In the genomic region with DNA sequence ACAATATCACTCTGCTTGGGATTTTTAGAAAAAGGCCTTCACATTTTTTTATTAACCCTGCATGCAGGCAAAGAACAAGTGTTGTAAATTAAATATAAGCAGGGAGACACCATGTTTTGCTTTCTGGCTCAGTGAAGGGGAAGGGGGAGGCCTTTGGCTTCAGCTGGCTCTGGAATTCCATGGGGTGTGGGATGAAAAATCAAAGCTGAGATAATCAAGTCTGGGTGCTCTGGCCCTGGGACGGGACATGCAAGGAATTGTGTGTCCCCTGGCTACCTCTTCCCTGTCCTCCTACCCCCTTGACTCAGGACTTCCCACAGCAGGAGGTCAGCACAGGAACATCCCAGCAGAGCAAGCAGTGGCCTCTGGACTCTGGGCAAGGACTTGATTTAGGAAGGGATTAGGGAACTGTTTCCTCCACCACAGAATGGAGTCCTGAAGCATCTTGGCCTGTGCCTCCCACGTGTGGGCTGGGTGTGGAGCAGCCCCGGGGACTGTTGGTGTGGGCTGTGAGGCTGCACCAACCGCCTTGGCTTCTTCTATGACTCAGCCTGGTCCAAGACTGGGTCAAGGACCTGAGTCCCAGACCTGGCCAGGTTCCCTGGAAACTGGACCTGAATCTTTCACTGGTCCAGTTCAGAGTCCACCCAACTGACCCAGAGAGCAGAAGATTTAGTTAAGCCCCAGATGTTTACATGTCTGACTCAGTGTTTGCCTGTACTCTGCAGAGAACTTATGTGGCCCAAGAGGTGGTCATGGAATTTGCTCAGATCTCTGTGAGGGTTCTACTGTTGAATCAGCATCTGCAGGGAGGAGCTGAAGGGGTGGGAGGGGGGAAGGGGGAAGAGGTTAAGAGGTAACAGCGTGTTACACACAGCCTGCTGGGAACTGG, we compare ENCODE assay signal across 8 mouse cellular contexts.
DNase-seq lines count a peak whose midpoint lies in the region; ATAC-seq lines count a peak whose summit lies in the region.

No protein-coding gene starts in this region.

- 47% methylated on average over 5 of the region's 5 CpGs for WGBS in hindbrain, embryonic 10.5 days
- 46% methylated on average over 5 of the region's 5 CpGs for WGBS in hindbrain, embryonic 11.5 days
- WGBS in kidney, embryonic 15.5 days: 15% methylated on average over 5 of the region's 5 CpGs

- no peak for ATAC-seq in hindbrain, embryonic 11.5 days (ENCODE audit: low FRiP score)
- peak; percentile 73 for ATAC-seq in kidney, embryonic 15.5 days (replicated peaks; ENCODE audit: low FRiP score)
- no peak for ATAC-seq in megakaryocyte progenitor cell, adult 5-6 weeks (replicated peaks; ENCODE audit: poor library complexity)

- no peaks in the 10 kb centered on the region for H3K27me3 ChIP-seq in hindbrain, embryonic 10.5 days (ENCODE audit: insufficient read depth, poor library complexity, severe bottlenecking)
- H3K27me3 ChIP-seq in hindbrain, embryonic 11.5 days (ENCODE audit: control insufficient read depth, insufficient read depth, low read length): no peaks in the 10 kb centered on the region
- H3K27me3 ChIP-seq in kidney, embryonic 15.5 days: no peaks in the 10 kb centered on the region

- no peak overlapping the region for H3K4me2 ChIP-seq in hindbrain, embryonic 11.5 days (replicated peaks; ENCODE audit: low read depth, low read length)
- H3K4me2 ChIP-seq in kidney, embryonic 15.5 days: no peak overlapping the region

- H3K9me3 ChIP-seq in hindbrain, embryonic 10.5 days: peaks cover 6% of the 10 kb centered on the region; the same call in 1 of the 2 replicates
- H3K9me3 ChIP-seq in hindbrain, embryonic 11.5 days (ENCODE audit: control insufficient read depth, low read length): 0 out of 2 replicates have a peak, but pooled peaks cover 2% of the 10 kb centered on the region
- H3K9me3 ChIP-seq in kidney, embryonic 15.5 days (replicated peaks): no peaks in the 10 kb centered on the region

- no peaks in the 10 kb centered on the region for H3K36me3 ChIP-seq in hindbrain, embryonic 10.5 days
- no peaks in the 10 kb centered on the region for H3K36me3 ChIP-seq in hindbrain, embryonic 11.5 days (ENCODE audit: control insufficient read depth, insufficient read depth, low read length)
- no peaks in the 10 kb centered on the region for H3K36me3 ChIP-seq in kidney, embryonic 15.5 days

- peaks cover 7% of the 10 kb centered on the region; the same call in 1 of the 2 replicates for H3K4me1 ChIP-seq in hindbrain, embryonic 10.5 days (replicated peaks)
- no peaks in the 10 kb centered on the region for H3K4me1 ChIP-seq in hindbrain, embryonic 11.5 days (replicated peaks; ENCODE audit: control insufficient read depth, insufficient read depth, low read length)
- peaks cover 22% of the 10 kb centered on the region for H3K4me1 ChIP-seq in kidney, embryonic 15.5 days

- peak overlapping the region; percentile 53; the same call in 1 of the 2 replicates for H3K27ac ChIP-seq in hindbrain, embryonic 10.5 days
- no peak overlapping the region for H3K27ac ChIP-seq in hindbrain, embryonic 11.5 days (ENCODE audit: low read depth, low read length)
- H3K27ac ChIP-seq in kidney, embryonic 15.5 days: peak overlapping the region; percentile 85

- no peak overlapping the region for H3K4me3 ChIP-seq in hindbrain, embryonic 10.5 days
- no peak overlapping the region for H3K4me3 ChIP-seq in hindbrain, embryonic 11.5 days (ENCODE audit: low read depth, low read length)
- no peak overlapping the region for H3K4me3 ChIP-seq in kidney, embryonic 15.5 days (replicated peaks)

- H3K9ac ChIP-seq in hindbrain, embryonic 11.5 days (ENCODE audit: low read depth, low read length): no peak overlapping the region
- H3K9ac ChIP-seq in kidney, embryonic 15.5 days: no peak overlapping the region

- DNase-seq in hindbrain, embryonic 10.5 days (ENCODE audit: low spot score): no peak
- DNase-seq in hindbrain, embryonic 11.5 days (ENCODE audit: low spot score): no peak
- peak; percentile 81 to 86 for DNase-seq in adrenal gland, postnatal 36 days
- DNase-seq in ovary, postnatal 10 days (ENCODE audit: low spot score): peak; percentile 36
- no peak for DNase-seq in cerebellum, postnatal 4 days (ENCODE audit: low spot score in 2 of 2)
- no peak for DNase-seq in left cerebral cortex, adult 8-10 months (ENCODE audit: low spot score in 2 of 2)

Comparison
In these comparisons a context has a peak if more than half of its experiments do, and no peak if none do; other contexts are left out.
1. DNase-seq: peak in adrenal gland, postnatal 36 days (2 of 2) and ovary, postnatal 10 days (single experiment); none in hindbrain, embryonic 10.5 days (single experiment), hindbrain, embryonic 11.5 days (single experiment), cerebellum, postnatal 4 days (0 of 2) and left cerebral cortex, adult 8-10 months (0 of 2).